Mouse (Mus musculus) hindbrain, embryonic 15.5 days (tissue): ENCODE data around the gene Slc51a. TPM values are rescaled to one million over a fixed set of nuclear protein-coding genes. Genes with fewer than 3 reads are reported as not detected.

ENCODE experiments used
- ATAC-seq: fragments of 200-750 bp; cut with Nextera tagmentation; 2 replicates; pipeline ENCODE4 v1.8.0; 2017; ENCODE audit warnings: low read depth, moderate number of reproducible peaks, moderate TSS enrichment; ENCODE audit not compliant: low FRiP score
- H3K27ac ChIP-seq: fragments of 300-500 bp; sonication (generic); replicated peaks from 2 replicates; pipeline ENCODE4 v1.5.1; 2015; ENCODE audit warnings: mild to moderate bottlenecking, inconsistent platforms
- H3K27me3 ChIP-seq: fragments of 300-500 bp; sonication (generic); 2 replicates; pipeline ENCODE4 v1.6.1; 2015; ENCODE audit warnings: control low read depth, inconsistent platforms
- H3K36me3 ChIP-seq: fragments of 300-500 bp; sonication (generic); 2 replicates; pipeline ENCODE4 v1.6.1; 2015; ENCODE audit warnings: control low read depth, inconsistent platforms
- H3K4me1 ChIP-seq: fragments of 300-500 bp; sonication (generic); replicated peaks from 2 replicates; pipeline ENCODE4 v1.6.1; 2015; ENCODE audit warnings: control low read depth, inconsistent platforms
- H3K4me2 ChIP-seq: fragments of 300-500 bp; sonication (generic); 2 replicates; pipeline ENCODE4 v1.6.1; 2015; ENCODE audit warnings: moderate library complexity, mild to moderate bottlenecking, inconsistent platforms
- H3K4me3 ChIP-seq: fragments of 300-500 bp; sonication (generic); 2 replicates; pipeline ENCODE4 v1.5.1; 2015; ENCODE audit warnings: mild to moderate bottlenecking, inconsistent platforms
- H3K9ac ChIP-seq: fragments of 300-500 bp; sonication (generic); 2 replicates; pipeline ENCODE4 v1.6.1; 2015; ENCODE audit warnings: inconsistent platforms
- H3K9me3 ChIP-seq: fragments of 300-500 bp; sonication (generic); 2 replicates; pipeline ENCODE4 v1.6.1; 2016; ENCODE audit warnings: control low read depth, inconsistent platforms
- WGBS: fragments of 180-500 bp; shearing (Covaris S2); methylation state at CpG from one replicate; pipeline ENCODE4 v1.1.7; 2015; 5-methylcytosine and 5-hydroxymethylcytosine counted together
- polyA plus RNA-seq: library from polyadenylated mRNA; unstranded; fragments of >200 nt; fragmentation: Nextera tagmentation; extraction: Ambion mirVana; gene quantifications from 2 replicates; pipeline ENCODE4 v1.2.1, GENCODE M21; 2015

Slc51a gene
- polyA plus RNA-seq, 1 experiment from 2014 or later = 0.16 TPM

- no peaks in the 10 kb centered on the region for H3K27me3 ChIP-seq
- H3K4me3 ChIP-seq = no peak overlapping the region
- ATAC-seq = no peak
- H3K27ac ChIP-seq = no peak overlapping the region
- H3K4me1 ChIP-seq = no peaks in the 10 kb centered on the region
- 47% methylated on average over 7 of the region's 7 CpGs for WGBS
- no peak overlapping the region for H3K4me2 ChIP-seq
- no peaks in the 10 kb centered on the region for H3K36me3 ChIP-seq
- no peaks in the 10 kb centered on the region for H3K9me3 ChIP-seq
- H3K9ac ChIP-seq = no peak overlapping the region
These were observed 3.2 kb downstream of the Slc51a start for GRCm38 (mm10) chr16:32484431-32484871.

- Histone ChIP-seq H3K9ac (no peak overlapping the region), H3K4me1 (no peaks in the 10 kb centered on the region), H3K4me2 (no peak overlapping the region), H3K36me3 (no peaks in the 10 kb centered on the region), H3K4me3 (no peak overlapping the region), H3K27ac (no peak overlapping the region), H3K9me3 (no peaks in the 10 kb centered on the region), H3K27me3 (no peaks in the 10 kb centered on the region)
- ATAC-seq = no peak
- WGBS = 81% methylated on average over 2 of the region's 2 CpGs
These were observed 8.3 kb downstream of the Slc51a start for GRCm38 (mm10) chr16:32479415-32479814.

- WGBS = 86% methylated on average over 6 of the region's 6 CpGs
- no peaks in the 10 kb centered on the region for H3K4me1 ChIP-seq
- no peak overlapping the region for H3K4me2 ChIP-seq
- peaks cover 7% of the 10 kb centered on the region; the same call in 1 of the 2 replicates for H3K36me3 ChIP-seq
- H3K9me3 ChIP-seq = no peaks in the 10 kb centered on the region
- H3K4me3 ChIP-seq = no peak overlapping the region
- ATAC-seq = no peak
- H3K27me3 ChIP-seq = no peaks in the 10 kb centered on the region
- no peak overlapping the region for H3K27ac ChIP-seq
- H3K9ac ChIP-seq = no peak overlapping the region
These were observed 10.4 kb downstream of the Slc51a start for GRCm38 (mm10) chr16:32477315-32477714.

GRCm38 (mm10) chr16:32472276-32473015 is 15.2 kb downstream of the Slc51a start:
- Histone ChIP-seq H3K9ac (no peak overlapping the region), H3K36me3 (peaks cover 43% of the 10 kb centered on the region), H3K4me2 (no peak overlapping the region), H3K4me3 (no peak overlapping the region), H3K9me3 (no peaks in the 10 kb centered on the region), H3K4me1 (no peaks in the 10 kb centered on the region), H3K27me3 (no peaks in the 10 kb centered on the region), H3K27ac (no peak overlapping the region)
- 73% methylated on average over 7 of the region's 7 CpGs for WGBS
- no peak for ATAC-seq

- H3K4me3 ChIP-seq = no peak overlapping the region
- H3K9ac ChIP-seq = no peak overlapping the region
- WGBS = 84% methylated on average over 5 of the region's 5 CpGs
- peaks cover 49% of the 10 kb centered on the region for H3K36me3 ChIP-seq
- ATAC-seq = no peak
- H3K27me3 ChIP-seq = no peaks in the 10 kb centered on the region
- H3K27ac ChIP-seq = no peak overlapping the region
- no peaks in the 10 kb centered on the region for H3K4me1 ChIP-seq
- no peaks in the 10 kb centered on the region for H3K9me3 ChIP-seq
- no peak overlapping the region for H3K4me2 ChIP-seq
These were observed 18.1 kb downstream of the Slc51a start for GRCm38 (mm10) chr16:32469404-32470105.

- no peak for ATAC-seq
- no peak overlapping the region for H3K27ac ChIP-seq
- no peaks in the 10 kb centered on the region for H3K27me3 ChIP-seq
- peaks cover 55% of the 10 kb centered on the region for H3K36me3 ChIP-seq
- no peak overlapping the region for H3K9ac ChIP-seq
- WGBS = 83% methylated on average over 3 of the region's 3 CpGs
- H3K4me2 ChIP-seq = no peak overlapping the region
- H3K4me3 ChIP-seq = no peak overlapping the region
- no peaks in the 10 kb centered on the region for H3K4me1 ChIP-seq
- H3K9me3 ChIP-seq = no peaks in the 10 kb centered on the region
These were observed 19.2 kb downstream of the Slc51a start for GRCm38 (mm10) chr16:32468488-32468887.

GRCm38 (mm10) chr16:32464908-32465307 is 22.8 kb downstream of the Slc51a start:
- H3K4me3 ChIP-seq = no peak overlapping the region
- no peak overlapping the region for H3K9ac ChIP-seq
- H3K4me2 ChIP-seq = no peak overlapping the region
- 0% methylated on average over 1 of the region's 1 CpGs for WGBS
- H3K36me3 ChIP-seq = peaks cover 32% of the 10 kb centered on the region
- H3K27ac ChIP-seq = no peak overlapping the region
- no peaks in the 10 kb centered on the region for H3K27me3 ChIP-seq
- H3K4me1 ChIP-seq = no peaks in the 10 kb centered on the region
- no peaks in the 10 kb centered on the region for H3K9me3 ChIP-seq
- ATAC-seq = no peak

- ATAC-seq = no peak
These were observed 24.3 kb downstream of the Slc51a start for GRCm38 (mm10) chr16:32463426-32463825.

GRCm38 (mm10) chr16:32462950-32463349 is 24.7 kb downstream of the Slc51a start:
- Histone ChIP-seq H3K4me3 (no peak overlapping the region), H3K9ac (no peak overlapping the region), H3K4me2 (no peak overlapping the region), H3K9me3 (no peaks in the 10 kb centered on the region), H3K36me3 (peaks cover 21% of the 10 kb centered on the region), H3K27me3 (no peaks in the 10 kb centered on the region), H3K27ac (no peak overlapping the region), H3K4me1 (no peaks in the 10 kb centered on the region)
- 96% methylated on average over 16 of the region's 16 CpGs for WGBS
- no peak for ATAC-seq

More at GRCm38 (mm10) chr16:32463426-32463825, 24.3 kb downstream of the Slc51a start:
- no peak overlapping the region for H3K4me3 ChIP-seq
- peaks cover 21% of the 10 kb centered on the region for H3K36me3 ChIP-seq
- 87% methylated on average over 2 of the region's 2 CpGs for WGBS
- no peaks in the 10 kb centered on the region for H3K27me3 ChIP-seq
- H3K27ac ChIP-seq = no peak overlapping the region
- no peak overlapping the region for H3K9ac ChIP-seq
- H3K4me2 ChIP-seq = no peak overlapping the region
- no peaks in the 10 kb centered on the region for H3K4me1 ChIP-seq
- no peaks in the 10 kb centered on the region for H3K9me3 ChIP-seq

- 98% methylated on average over 5 of the region's 5 CpGs for WGBS
- no peaks in the 10 kb centered on the region for H3K9me3 ChIP-seq
- H3K4me1 ChIP-seq = no peaks in the 10 kb centered on the region
- H3K4me3 ChIP-seq = no peak overlapping the region
- H3K9ac ChIP-seq = no peak overlapping the region
- no peaks in the 10 kb centered on the region for H3K27me3 ChIP-seq
- no peak overlapping the region for H3K4me2 ChIP-seq
- ATAC-seq = no peak
- H3K36me3 ChIP-seq = peaks cover 18% of the 10 kb centered on the region
- H3K27ac ChIP-seq = no peak overlapping the region
These were observed 26.0 kb downstream of the Slc51a start for GRCm38 (mm10) chr16:32461713-32462112.

- Histone ChIP-seq H3K9ac (no peak overlapping the region), H3K4me1 (no peaks in the 10 kb centered on the region), H3K36me3 (peaks cover 28% of the 10 kb centered on the region), H3K4me2 (no peak overlapping the region), H3K27ac (no peak overlapping the region), H3K9me3 (no peaks in the 10 kb centered on the region), H3K4me3 (no peak overlapping the region), H3K27me3 (no peaks in the 10 kb centered on the region)
- no peak for ATAC-seq
- 62% methylated on average over 4 of the region's 4 CpGs for WGBS
These were observed 27.2 kb downstream of the Slc51a start for GRCm38 (mm10) chr16:32460518-32460917.

- Histone ChIP-seq H3K9me3 (no peaks in the 10 kb centered on the region), H3K4me2 (no peak overlapping the region), H3K27ac (no peak overlapping the region), H3K27me3 (no peaks in the 10 kb centered on the region), H3K4me1 (no peaks in the 10 kb centered on the region), H3K36me3 (peaks cover 26% of the 10 kb centered on the region), H3K4me3 (no peak overlapping the region), H3K9ac (no peak overlapping the region)
- 74% methylated on average over 10 of the region's 10 CpGs for WGBS
- no peak for ATAC-seq
These were observed 29.9 kb downstream of the Slc51a start for GRCm38 (mm10) chr16:32457589-32458386.
